Mouse (Mus musculus): ENCODE measurements around the gene Reep3.

DNA sequence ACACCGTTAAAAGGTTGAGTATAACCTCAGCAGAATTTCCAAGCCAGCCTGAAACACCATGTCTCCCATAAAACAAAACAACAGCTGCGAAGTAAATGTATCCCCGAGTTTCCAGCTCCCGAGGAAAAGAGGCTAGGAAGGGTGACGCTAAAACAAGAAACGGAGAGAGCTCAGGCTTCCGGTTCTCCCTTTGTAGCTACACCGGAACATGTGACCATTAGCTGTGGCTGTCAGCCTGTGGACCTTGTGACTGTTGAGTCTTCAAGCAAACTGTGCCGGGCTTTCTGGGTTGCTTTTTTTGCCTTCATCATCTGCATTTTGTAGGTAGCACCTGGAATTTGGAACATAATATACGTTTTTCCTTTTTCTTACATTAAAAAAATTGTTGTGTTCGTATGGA, 17.1 kb upstream of the Reep3 start:
- TF ChIP-seq POLR2AphosphoS2 (IDR thresholded peaks at IDR 0.05; ENCODE audit: insufficient read length, low read depth) (no peak), POLR2A (IDR thresholded peaks at IDR 0.05; ENCODE audit: insufficient read length, low read depth) (no peak), E2F4 (IDR thresholded peaks at IDR 0.05; ENCODE audit: insufficient read depth) (no peak), MYOD1 (IDR thresholded peaks at IDR 0.05; ENCODE audit: control insufficient read depth in 1 of 3, insufficient read length in 2 of 3, low read depth in 2 of 3) (no peak)

All from myocyte (in vitro differentiated cells).